Mouse (Mus musculus): ENCODE data around the gene Mcm8. TPM values are rescaled to one million over a fixed set of nuclear protein-coding genes. Genes with fewer than 3 reads are reported as not detected.

Mcm8 gene
- polyA plus RNA-seq, 1 experiment from 2014 or later = 14.7 TPM

DNA sequence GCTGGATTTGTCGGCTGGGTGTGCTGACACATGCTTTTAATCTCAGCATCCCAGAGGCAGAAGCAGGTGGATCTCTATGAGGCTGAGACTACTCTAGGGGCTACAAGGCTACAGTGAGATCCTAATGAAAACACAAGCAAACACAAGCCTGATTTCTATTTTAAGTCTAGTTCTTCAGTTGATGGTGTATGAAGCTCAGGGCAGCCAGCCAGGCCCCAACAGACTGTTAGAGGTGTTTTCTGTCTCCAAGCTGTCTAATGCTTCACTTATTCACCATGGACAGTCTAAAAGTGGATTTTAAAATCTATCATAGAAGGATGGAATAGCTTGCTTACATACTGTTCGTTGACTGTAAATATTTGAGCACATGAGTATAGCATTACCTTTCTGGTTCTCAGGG is 45.5 kb downstream of the Mcm8 start:
- no peak overlapping the region for H3K4me2 ChIP-seq
- no peaks in the 10 kb centered on the region for H3K27me3 ChIP-seq (ENCODE audit: control insufficient read depth, insufficient read depth, low read length)
- H3K27ac ChIP-seq (ENCODE audit: low read depth, low read length) = no peak overlapping the region
- WGBS (ENCODE audit: insufficient replicate concordance) = 91% methylated on average over 2 of the region's 2 CpGs
- H3K4me1 ChIP-seq (ENCODE audit: control insufficient read depth, insufficient read depth, low read length) = no peaks in the 10 kb centered on the region
- H3K9ac ChIP-seq (ENCODE audit: low read depth, low read length) = no peak overlapping the region
- ATAC-seq (replicated peaks; ENCODE audit: insufficient number of reproducible peaks, low FRiP score, low TSS enrichment) = no peak
- no peaks in the 10 kb centered on the region for H3K9me3 ChIP-seq (replicated peaks; ENCODE audit: control insufficient read depth, low read length)
- H3K4me3 ChIP-seq (ENCODE audit: low read depth, low read length) = no peak overlapping the region
- peaks cover 4% of the 10 kb centered on the region; the same call in 1 of the 2 replicates for H3K36me3 ChIP-seq (ENCODE audit: control insufficient read depth, insufficient read depth, low read length)

DNA sequence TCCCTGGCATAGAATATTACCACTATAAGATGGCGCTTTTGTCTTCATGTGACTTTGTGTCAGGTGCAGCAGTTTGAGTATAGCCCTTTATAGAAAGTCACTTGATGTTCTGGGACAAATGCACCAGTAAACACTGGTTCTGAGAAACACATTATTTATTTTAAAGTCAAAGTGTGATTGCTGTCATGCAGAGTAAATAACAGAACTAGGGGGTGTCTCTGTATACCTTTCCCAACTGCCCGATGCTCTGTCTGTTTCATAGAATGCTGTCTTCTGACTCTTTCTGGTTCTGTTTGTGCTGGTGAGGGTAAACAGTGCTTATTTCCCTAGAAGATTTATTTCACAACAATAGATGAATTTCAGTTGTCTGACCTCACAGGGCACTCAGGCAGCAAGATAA is 47.4 kb downstream of the Mcm8 start:
- no peaks in the 10 kb centered on the region for H3K9me3 ChIP-seq (replicated peaks; ENCODE audit: control insufficient read depth, low read length)
- WGBS (ENCODE audit: insufficient replicate concordance) = 85% methylated on average over 2 of the region's 2 CpGs

DNA sequence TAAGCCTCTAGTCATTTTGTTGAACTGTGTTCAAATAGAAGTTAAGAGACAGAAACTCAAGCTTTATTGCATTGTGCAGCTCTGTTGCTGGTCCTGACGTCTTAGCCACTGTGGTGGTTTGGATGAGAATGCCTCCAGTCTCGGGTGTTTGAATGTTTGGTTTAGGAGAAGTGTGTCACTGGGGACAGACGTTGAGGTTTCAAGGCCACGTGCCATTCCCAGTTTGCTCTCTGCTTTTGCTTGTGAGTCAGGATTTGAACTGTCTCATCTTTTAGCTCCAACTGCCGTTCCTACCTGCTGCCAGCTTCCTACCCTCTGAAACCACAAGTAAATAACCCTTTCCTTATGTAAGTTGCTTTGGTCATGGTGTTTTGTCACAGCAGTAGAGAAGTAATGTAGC is 51.6 kb downstream of the Mcm8 start:
- H3K4me1 ChIP-seq (ENCODE audit: control insufficient read depth, insufficient read depth, low read length) = no peaks in the 10 kb centered on the region
- no peak overlapping the region for H3K9ac ChIP-seq (ENCODE audit: low read depth, low read length)
- H3K4me2 ChIP-seq = no peak overlapping the region
- no peak overlapping the region for H3K27ac ChIP-seq (ENCODE audit: low read depth, low read length)
- H3K27me3 ChIP-seq (ENCODE audit: control insufficient read depth, insufficient read depth, low read length) = no peaks in the 10 kb centered on the region
- 73% methylated on average over 5 of the region's 5 CpGs for WGBS (ENCODE audit: insufficient replicate concordance)
- peaks cover 7% of the 10 kb centered on the region; the same call in 1 of the 2 replicates for H3K36me3 ChIP-seq (ENCODE audit: control insufficient read depth, insufficient read depth, low read length)
- H3K9me3 ChIP-seq (replicated peaks; ENCODE audit: control insufficient read depth, low read length) = no peaks in the 10 kb centered on the region
- ATAC-seq (replicated peaks; ENCODE audit: insufficient number of reproducible peaks, low FRiP score, low TSS enrichment) = no peak
- no peak overlapping the region for H3K4me3 ChIP-seq (ENCODE audit: low read depth, low read length)

More for the DNA sequence above, 47.4 kb downstream of the Mcm8 start:
- no peak for ATAC-seq (replicated peaks; ENCODE audit: insufficient number of reproducible peaks, low FRiP score, low TSS enrichment)
- H3K9ac ChIP-seq (ENCODE audit: low read depth, low read length) = no peak overlapping the region
- no peaks in the 10 kb centered on the region for H3K27me3 ChIP-seq (ENCODE audit: control insufficient read depth, insufficient read depth, low read length)
- H3K4me1 ChIP-seq (ENCODE audit: control insufficient read depth, insufficient read depth, low read length) = no peaks in the 10 kb centered on the region
- H3K27ac ChIP-seq (ENCODE audit: low read depth, low read length) = no peak overlapping the region
- no peak overlapping the region for H3K4me3 ChIP-seq (ENCODE audit: low read depth, low read length)
- no peak overlapping the region for H3K4me2 ChIP-seq
- peaks cover 7% of the 10 kb centered on the region; the same call in 1 of the 2 replicates for H3K36me3 ChIP-seq (ENCODE audit: control insufficient read depth, insufficient read depth, low read length)

DNA sequence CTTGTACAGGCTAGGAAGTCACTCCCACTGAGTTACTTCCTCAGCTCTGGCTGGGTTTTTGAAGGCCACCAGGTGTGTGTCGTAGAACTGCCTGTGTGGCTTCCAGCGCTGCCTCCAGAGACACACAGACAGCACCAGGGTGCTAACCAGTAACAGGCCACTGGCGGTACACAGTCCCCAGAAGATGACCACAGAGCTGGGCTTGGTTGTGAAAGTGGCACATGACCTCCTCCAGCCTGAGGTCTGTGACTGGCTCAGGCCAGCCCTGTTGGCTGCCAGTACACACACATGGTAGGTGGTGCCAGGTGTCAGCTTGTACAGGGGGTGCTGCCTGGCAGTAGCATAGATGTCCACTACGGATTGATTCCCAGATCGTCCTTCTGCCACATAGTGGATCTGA is 53.7 kb downstream of the Mcm8 start:
- WGBS (ENCODE audit: insufficient replicate concordance) = 83% methylated on average over 5 of the region's 5 CpGs
- Histone ChIP-seq H3K36me3 (ENCODE audit: control insufficient read depth, insufficient read depth, low read length) (peaks cover 7% of the 10 kb centered on the region; the same call in 1 of the 2 replicates), H3K9ac (ENCODE audit: low read depth, low read length) (no peak overlapping the region), H3K4me1 (ENCODE audit: control insufficient read depth, insufficient read depth, low read length) (no peaks in the 10 kb centered on the region), H3K4me3 (ENCODE audit: low read depth, low read length) (no peak overlapping the region), H3K4me2 (no peak overlapping the region), H3K9me3 (replicated peaks; ENCODE audit: control insufficient read depth, low read length) (no peaks in the 10 kb centered on the region), H3K27ac (ENCODE audit: low read depth, low read length) (no peak overlapping the region), H3K27me3 (ENCODE audit: control insufficient read depth, insufficient read depth, low read length) (no peaks in the 10 kb centered on the region)
- no peak for ATAC-seq (replicated peaks; ENCODE audit: insufficient number of reproducible peaks, low FRiP score, low TSS enrichment)

DNA sequence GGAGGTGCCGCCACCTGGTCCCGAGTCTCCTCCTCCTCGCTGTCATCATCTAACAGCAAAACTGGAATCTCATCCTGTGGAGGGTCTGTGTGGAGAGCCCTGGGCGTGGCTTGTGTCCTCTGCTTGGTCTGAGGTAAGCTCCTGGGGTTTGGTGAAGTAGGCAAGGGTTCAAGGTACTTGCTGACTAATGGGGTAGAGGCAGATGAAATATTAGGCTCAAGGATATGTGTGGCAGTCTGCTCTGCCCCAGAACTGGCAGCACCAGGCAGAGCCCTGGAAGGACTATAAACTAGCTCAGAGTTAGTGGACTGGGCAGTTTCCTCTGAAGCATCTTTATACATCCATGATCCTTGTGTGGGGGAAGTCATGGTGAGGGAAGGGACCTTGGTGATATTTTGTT is 54.3 kb downstream of the Mcm8 start:
- Histone ChIP-seq H3K27me3 (ENCODE audit: control insufficient read depth, insufficient read depth, low read length) (no peaks in the 10 kb centered on the region), H3K4me1 (ENCODE audit: control insufficient read depth, insufficient read depth, low read length) (no peaks in the 10 kb centered on the region), H3K4me2 (no peak overlapping the region), H3K27ac (ENCODE audit: low read depth, low read length) (no peak overlapping the region), H3K9me3 (replicated peaks; ENCODE audit: control insufficient read depth, low read length) (no peaks in the 10 kb centered on the region), H3K4me3 (ENCODE audit: low read depth, low read length) (no peak overlapping the region), H3K36me3 (ENCODE audit: control insufficient read depth, insufficient read depth, low read length) (peaks cover 7% of the 10 kb centered on the region; the same call in 1 of the 2 replicates), H3K9ac (ENCODE audit: low read depth, low read length) (no peak overlapping the region)
- WGBS (ENCODE audit: insufficient replicate concordance) = 75% methylated on average over 4 of the region's 4 CpGs
- no peak for ATAC-seq (replicated peaks; ENCODE audit: insufficient number of reproducible peaks, low FRiP score, low TSS enrichment)

DNA sequence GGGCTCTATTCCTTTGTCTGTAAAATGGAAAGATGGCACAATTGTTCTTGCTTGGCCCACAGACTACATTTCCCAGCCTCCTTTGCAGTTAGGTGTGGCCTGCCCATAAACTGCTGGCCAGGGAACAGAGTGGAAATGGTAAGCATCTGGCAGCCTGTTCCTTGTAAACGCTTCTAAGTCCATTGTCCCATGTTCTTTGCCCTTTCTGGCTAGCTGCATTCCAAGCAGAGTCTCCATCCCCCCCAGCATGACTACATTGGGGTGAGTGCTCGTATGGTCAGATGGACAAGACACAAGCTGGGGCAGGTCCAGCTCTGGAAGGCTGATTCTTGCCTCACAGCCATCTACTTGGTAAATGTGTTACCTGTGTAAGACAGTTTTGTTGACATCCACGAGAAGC is 55.7 kb downstream of the Mcm8 start:
- WGBS (ENCODE audit: insufficient replicate concordance) = 75% methylated on average over 3 of the region's 3 CpGs
- no peak for ATAC-seq (replicated peaks; ENCODE audit: insufficient number of reproducible peaks, low FRiP score, low TSS enrichment)
- H3K4me2 ChIP-seq = no peak overlapping the region

DNA sequence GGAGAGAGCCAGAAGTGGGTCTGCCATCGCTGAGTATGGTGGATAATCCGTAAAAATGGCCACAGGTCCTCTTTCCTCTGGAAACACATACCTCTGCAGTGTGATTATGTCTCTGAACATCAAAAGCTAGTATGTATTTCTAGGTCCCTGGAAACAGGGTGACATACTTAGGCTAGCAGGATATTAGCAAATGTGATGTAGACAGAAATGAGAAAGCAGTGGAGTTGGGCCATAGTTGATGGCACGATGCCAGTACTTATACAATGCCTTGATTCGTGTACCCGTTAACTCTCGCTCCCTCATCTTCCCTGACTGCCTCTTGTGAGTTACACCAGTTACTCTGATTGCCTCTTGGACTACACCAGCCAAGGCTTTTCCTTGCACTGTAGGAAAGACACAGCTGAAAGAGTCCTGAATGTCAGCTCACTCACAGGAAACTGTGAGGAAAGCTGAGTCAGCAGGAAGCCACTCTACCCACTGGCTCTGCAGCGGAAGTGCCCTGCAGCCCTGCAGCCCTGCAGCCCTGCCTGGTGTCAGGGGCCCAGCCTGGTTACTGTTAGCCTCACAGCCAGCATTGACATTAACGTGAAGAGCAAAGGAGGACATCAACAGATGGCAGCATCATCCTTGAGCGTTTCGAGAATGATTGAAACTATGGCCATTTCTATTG is 57.9 kb downstream of the Mcm8 start:
- peaks cover 14% of the 10 kb centered on the region for H3K27me3 ChIP-seq (ENCODE audit: control insufficient read depth, insufficient read depth, low read length)
- WGBS (ENCODE audit: insufficient replicate concordance) = 77% methylated on average over 10 of the region's 10 CpGs
- 0 out of 2 replicates have a peak, but pooled peaks cover 2% of the 10 kb centered on the region for H3K4me1 ChIP-seq (ENCODE audit: control insufficient read depth, insufficient read depth, low read length)
- no peak overlapping the region for H3K9ac ChIP-seq (ENCODE audit: low read depth, low read length)
- no peaks in the 10 kb centered on the region for H3K9me3 ChIP-seq (replicated peaks; ENCODE audit: control insufficient read depth, low read length)
- H3K27ac ChIP-seq (ENCODE audit: low read depth, low read length) = no peak overlapping the region
- no peak for ATAC-seq (replicated peaks; ENCODE audit: insufficient number of reproducible peaks, low FRiP score, low TSS enrichment)
- no peaks in the 10 kb centered on the region for H3K36me3 ChIP-seq (ENCODE audit: control insufficient read depth, insufficient read depth, low read length)
- no peak overlapping the region for H3K4me3 ChIP-seq (ENCODE audit: low read depth, low read length)
- no peak overlapping the region for H3K4me2 ChIP-seq

More for the DNA sequence above, 55.7 kb downstream of the Mcm8 start:
- Histone ChIP-seq H3K27me3 (ENCODE audit: control insufficient read depth, insufficient read depth, low read length) (no peaks in the 10 kb centered on the region), H3K4me3 (ENCODE audit: low read depth, low read length) (no peak overlapping the region), H3K9ac (ENCODE audit: low read depth, low read length) (no peak overlapping the region), H3K27ac (ENCODE audit: low read depth, low read length) (no peak overlapping the region), H3K9me3 (replicated peaks; ENCODE audit: control insufficient read depth, low read length) (no peaks in the 10 kb centered on the region), H3K4me1 (ENCODE audit: control insufficient read depth, insufficient read depth, low read length) (no peaks in the 10 kb centered on the region), H3K36me3 (ENCODE audit: control insufficient read depth, insufficient read depth, low read length) (0 out of 2 replicates have a peak, but pooled peaks cover 2% of the 10 kb centered on the region)

DNA sequence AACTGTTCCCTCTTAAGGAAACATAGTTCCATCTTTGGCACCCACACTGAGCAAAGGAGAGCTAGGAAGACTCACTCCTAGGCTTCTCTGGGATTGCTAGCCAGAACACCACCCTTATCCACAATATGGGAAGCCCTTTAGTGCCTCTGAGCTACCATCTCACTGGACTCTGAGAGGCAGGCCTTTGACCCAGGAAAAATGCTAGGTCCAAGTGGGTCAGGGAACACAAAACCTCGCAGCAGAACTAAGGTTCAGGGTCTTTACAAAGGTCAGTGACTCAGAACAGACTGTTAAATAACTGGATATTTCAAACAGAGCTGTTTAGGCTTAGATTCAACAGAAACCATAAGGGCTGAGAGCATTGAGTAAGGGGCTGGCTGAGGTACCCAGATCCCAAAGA is 61.0 kb downstream of the Mcm8 start:
- no peak overlapping the region for H3K9ac ChIP-seq (ENCODE audit: low read depth, low read length)
- H3K36me3 ChIP-seq (ENCODE audit: control insufficient read depth, insufficient read depth, low read length) = no peaks in the 10 kb centered on the region
- peak overlapping the region; percentile 32 for H3K4me2 ChIP-seq
- peaks cover 25% of the 10 kb centered on the region for H3K27me3 ChIP-seq (ENCODE audit: control insufficient read depth, insufficient read depth, low read length)
- H3K4me3 ChIP-seq (ENCODE audit: low read depth, low read length) = no peak overlapping the region
- ATAC-seq (replicated peaks; ENCODE audit: insufficient number of reproducible peaks, low FRiP score, low TSS enrichment) = no peak
- no peaks in the 10 kb centered on the region for H3K9me3 ChIP-seq (replicated peaks; ENCODE audit: control insufficient read depth, low read length)
- 67% methylated on average over 1 of the region's 1 CpGs for WGBS (ENCODE audit: insufficient replicate concordance)
- H3K27ac ChIP-seq (ENCODE audit: low read depth, low read length) = no peak overlapping the region
- H3K4me1 ChIP-seq (ENCODE audit: control insufficient read depth, insufficient read depth, low read length) = peaks cover 12% of the 10 kb centered on the region; the same call in 1 of the 2 replicates

All from heart, embryonic 11.5 days (tissue).